Mouse (Mus musculus): ENCODE measurements around the gene Ctcf.

The Ctcf gene

GRCm38 (mm10) chr8:105645205-105645604, 8.8 kb downstream of the Ctcf start:
- no peak for DNase-seq (ENCODE audit: inconsistent age in 2 of 2, low spot score in 1 of 2)

GRCm38 (mm10) chr8:105648929-105649328, 12.6 kb downstream of the Ctcf start:
- peak in 1 of 2 experiments; percentile 58 for DNase-seq (ENCODE audit: inconsistent age in 2 of 2, low spot score in 1 of 2)

- no peak for DNase-seq (ENCODE audit: inconsistent age in 2 of 2, low spot score in 1 of 2)
Measured at GRCm38 (mm10) chr8:105657641-105658040, 21.3 kb downstream of the Ctcf start.

GRCm38 (mm10) chr8:105661167-105661566, 24.8 kb downstream of the Ctcf start:
- peak in 1 of 2 experiments; percentile 58 for DNase-seq (ENCODE audit: inconsistent age in 2 of 2, low spot score in 1 of 2)

- DNase-seq (ENCODE audit: inconsistent age in 2 of 2, low spot score in 1 of 2), result no peak
Measured at GRCm38 (mm10) chr8:105677891-105678290, 41.5 kb downstream of the Ctcf start.

- no peak for DNase-seq (ENCODE audit: inconsistent age in 2 of 2, low spot score in 1 of 2)
Measured at GRCm38 (mm10) chr8:105685325-105685724, 49.0 kb downstream of the Ctcf start.

- DNase-seq (ENCODE audit: inconsistent age in 2 of 2, low spot score in 1 of 2), result peak; percentile 57 to 84
Measured at GRCm38 (mm10) chr8:105685796-105686308, 49.5 kb downstream of the Ctcf start, which contains the start of gene Carmil2. Gene Carmil2 (plus strand): TSS chr8:105686274.

GRCm38 (mm10) chr8:105686551-105686950, 50.2 kb downstream of the Ctcf start:
- no peak for DNase-seq (ENCODE audit: inconsistent age in 2 of 2, low spot score in 1 of 2)

- DNase-seq (ENCODE audit: inconsistent age in 2 of 2, low spot score in 1 of 2), result no peak
Measured at GRCm38 (mm10) chr8:105687512-105687911, 51.1 kb downstream of the Ctcf start.

- no peak for DNase-seq (ENCODE audit: inconsistent age in 2 of 2, low spot score in 1 of 2)
Measured at GRCm38 (mm10) chr8:105688242-105688752, 51.9 kb downstream of the Ctcf start.

- DNase-seq (ENCODE audit: inconsistent age in 2 of 2, low spot score in 1 of 2), result no peak
Measured at GRCm38 (mm10) chr8:105689256-105689982, 53.1 kb downstream of the Ctcf start.

GRCm38 (mm10) chr8:105689983-105690360, 53.6 kb downstream of the Ctcf start:
- no peak for DNase-seq (ENCODE audit: inconsistent age in 2 of 2, low spot score in 1 of 2)

GRCm38 (mm10) chr8:105690978-105691377, 54.6 kb downstream of the Ctcf start:
- no peak for DNase-seq (ENCODE audit: inconsistent age in 2 of 2, low spot score in 1 of 2)

GRCm38 (mm10) chr8:105692449-105693182, 56.2 kb downstream of the Ctcf start:
- no peak for DNase-seq (ENCODE audit: inconsistent age in 2 of 2, low spot score in 1 of 2)

- peak; percentile 67 to 88 for DNase-seq (ENCODE audit: inconsistent age in 2 of 2, low spot score in 1 of 2)
Measured at GRCm38 (mm10) chr8:105693648-105694047, 57.3 kb downstream of the Ctcf start.

GRCm38 (mm10) chr8:105694051-105694799, 57.9 kb downstream of the Ctcf start:
- DNase-seq (ENCODE audit: inconsistent age in 2 of 2, low spot score in 1 of 2), result no peak

- DNase-seq (ENCODE audit: inconsistent age in 2 of 2, low spot score in 1 of 2), result no peak
Measured at GRCm38 (mm10) chr8:105695080-105695780, 58.9 kb downstream of the Ctcf start.

GRCm38 (mm10) chr8:105697196-105697780, 60.9 kb downstream of the Ctcf start:
- no peak for DNase-seq (ENCODE audit: inconsistent age in 2 of 2, low spot score in 1 of 2)

- DNase-seq (ENCODE audit: inconsistent age in 2 of 2, low spot score in 1 of 2), result no peak
Measured at GRCm38 (mm10) chr8:105698734-105699133, 62.4 kb downstream of the Ctcf start.
